Mouse (Mus musculus) myocyte (in vitro differentiated cells): ENCODE data around the gene Klhl8.

Experiments used
- CEBPB ChIP-seq: IDR thresholded peaks from 2 replicates; pipeline ENCODE4 v1.6.1; 2011; ENCODE audit warnings: mild to moderate bottlenecking, moderate library complexity; ENCODE audit not compliant: poor library complexity, insufficient read depth, severe bottlenecking
- E2F4 ChIP-seq: IDR thresholded peaks from one replicate; pipeline ENCODE4 v1.6.1; 2011; ENCODE audit warnings: mild to moderate bottlenecking, control low read depth, moderate library complexity; ENCODE audit not compliant: insufficient read depth
- MAX ChIP-seq: IDR thresholded peaks from one replicate; pipeline ENCODE4 v1.6.1; 2011; ENCODE audit warnings: low read depth, mild to moderate bottlenecking, control low read depth
- MYOD1 ChIP-seq, 3 experiments: IDR thresholded peaks; one replicate each; pipeline ENCODE4 v1.6.1; 2011; ENCODE audit warnings: control low read depth in 2 of 3, low read depth in 2 of 3, mild to moderate bottlenecking in 2 of 3, moderate library complexity in 1 of 3; ENCODE audit not compliant: insufficient read length in 2 of 3, control insufficient read depth in 1 of 3
- MYOG ChIP-seq, 3 experiments: IDR thresholded peaks; one replicate each; pipeline ENCODE4 v1.6.1; 2011; ENCODE audit warnings: control low read depth in 2 of 3, low read depth in 2 of 3, mild to moderate bottlenecking in 2 of 3; ENCODE audit not compliant: insufficient read length in 2 of 3, control insufficient read depth in 1 of 3, insufficient read depth in 1 of 3
- POLR2A ChIP-seq: IDR thresholded peaks from one replicate; pipeline ENCODE4 v1.6.1; 2011; ENCODE audit warnings: low read depth, mild to moderate bottlenecking, control low read depth, moderate library complexity; ENCODE audit not compliant: insufficient read length
- POLR2AphosphoS2 ChIP-seq: IDR thresholded peaks from one replicate; pipeline ENCODE4 v1.6.1; 2011; ENCODE audit warnings: low read depth, control low read depth; ENCODE audit not compliant: insufficient read length
- REST ChIP-seq: IDR thresholded peaks from one replicate; pipeline ENCODE4 v1.6.1; 2011; ENCODE audit warnings: mild to moderate bottlenecking, control low read depth, moderate library complexity; ENCODE audit not compliant: insufficient read depth, insufficient read length
- SRF ChIP-seq: IDR thresholded peaks from one replicate; pipeline ENCODE4 v1.6.1; 2011; ENCODE audit warnings: low read depth; ENCODE audit not compliant: control insufficient read depth, insufficient read length
- TCF12 ChIP-seq: IDR thresholded peaks from one replicate; pipeline ENCODE4 v1.6.1; 2011; ENCODE audit warnings: mild to moderate bottlenecking, control low read depth; ENCODE audit not compliant: poor library complexity, insufficient read depth, severe bottlenecking
- USF1 ChIP-seq: IDR thresholded peaks from one replicate; pipeline ENCODE4 v1.6.1; 2011; ENCODE audit warnings: low read depth, mild to moderate bottlenecking, control low read depth, moderate library complexity

DNA sequence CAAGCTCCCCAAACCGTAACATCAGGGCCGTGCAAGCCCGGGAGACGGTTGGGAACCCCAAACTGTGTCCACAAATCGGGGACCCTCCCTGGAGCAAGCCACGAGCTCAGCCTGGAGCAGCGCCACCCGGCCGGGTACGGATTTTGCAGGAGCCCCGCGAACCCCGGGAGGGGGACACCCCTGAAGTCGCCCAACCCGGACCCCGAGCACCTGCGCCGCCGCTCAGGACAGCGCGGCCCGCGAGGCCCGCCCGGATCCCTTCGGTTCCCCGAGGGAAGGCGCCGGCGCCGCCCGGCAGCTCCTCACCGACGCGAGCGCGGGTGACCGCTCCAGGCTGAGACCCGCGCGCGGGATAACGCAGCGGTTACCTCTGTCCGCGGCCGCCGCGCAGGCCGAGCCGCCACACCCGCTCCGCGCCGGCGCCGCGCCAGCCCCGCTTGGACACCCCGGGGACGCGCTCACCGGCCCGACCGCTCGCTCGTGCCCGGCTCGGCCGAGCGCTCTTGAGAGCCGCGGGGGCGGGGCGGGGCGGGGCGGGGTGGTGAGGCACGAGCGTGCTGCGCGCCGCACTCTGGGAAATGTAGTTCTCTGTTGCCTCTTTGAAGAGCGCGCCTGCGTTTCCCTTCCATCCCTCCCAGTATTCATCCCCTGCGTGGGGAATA, at the start of gene Klhl8:
- peak; percentile 79 for TF ChIP-seq POLR2A
- TF ChIP-seq POLR2AphosphoS2, result peak; percentile 57
- no peak for TF ChIP-seq MYOD1 (IDR thresholded peaks at IDR 0.05; ENCODE audit: control insufficient read depth in 1 of 3, insufficient read length in 2 of 3, low read depth in 2 of 3)
- TF ChIP-seq E2F4, result no peak
- TF ChIP-seq MAX, result no peak
- TF ChIP-seq CEBPB, result no peak
- TF ChIP-seq USF1, result no peak
- no peak for TF ChIP-seq REST
- no peak for TF ChIP-seq TCF12
- no peak for TF ChIP-seq MYOG (IDR thresholded peaks at IDR 0.05; ENCODE audit: control insufficient read depth in 1 of 3, insufficient read depth in 1 of 3, insufficient read length in 2 of 3, low read depth in 2 of 3)
- TF ChIP-seq SRF, result no peak
